Mouse (Mus musculus): ENCODE measurements around the gene Slc15a1. TPM values are rescaled to one million over a fixed set of nuclear protein-coding genes. Genes with fewer than 3 reads are reported as not detected.

Gene Slc15a1
- total and polyA plus RNA-seq, 2 experiments from 2014 or later = 0.04 TPM; not detected in 1

- Histone ChIP-seq H3K36me3 (replicated peaks; ENCODE audit: control insufficient read depth, insufficient read depth, low read length) (0 out of 2 replicates have a peak, but pooled peaks cover 3% of the 10 kb centered on the region), H3K9ac (replicated peaks; ENCODE audit: low read depth, low read length) (no peak overlapping the region), H3K27me3 (ENCODE audit: control insufficient read depth, insufficient read depth, low read length) (no peaks in the 10 kb centered on the region), H3K4me3 (ENCODE audit: low read depth, low read length) (no peak overlapping the region), H3K27ac (ENCODE audit: low read depth) (no peak overlapping the region), H3K4me2 (ENCODE audit: low read depth, low read length) (no peak overlapping the region), H3K4me1 (ENCODE audit: control insufficient read depth, insufficient read depth) (no peaks in the 10 kb centered on the region), H3K9me3 (replicated peaks; ENCODE audit: control insufficient read depth, low read length) (no peaks in the 10 kb centered on the region)
- TF ChIP-seq EP300 (IDR thresholded peaks at IDR 0.05; ENCODE audit: low read depth) = no peak
- TF ChIP-seq CTCF (IDR thresholded peaks at IDR 0.05; ENCODE audit: low read depth) = no peak
- ATAC-seq (ENCODE audit: insufficient read depth, low read depth) (no peak), DNase-seq (ENCODE audit: low spot score) (peak; percentile 6)
- WGBS = 69% methylated on average over 5 of the region's 5 CpGs
Observed at GRCm38 (mm10) chr14:121546621-121547020, 41.6 kb upstream of the Slc15a1 start.

- no peak for ATAC-seq (ENCODE audit: insufficient read depth, low read depth)
- TF ChIP-seq CTCF (IDR thresholded peaks at IDR 0.05; ENCODE audit: low read depth) (no peak), EP300 (IDR thresholded peaks at IDR 0.05; ENCODE audit: low read depth) (no peak)
- Histone ChIP-seq H3K4me2 (ENCODE audit: low read depth, low read length) (no peak overlapping the region), H3K27me3 (ENCODE audit: control insufficient read depth, insufficient read depth, low read length) (no peaks in the 10 kb centered on the region), H3K4me3 (ENCODE audit: low read depth, low read length) (no peak overlapping the region), H3K9me3 (replicated peaks; ENCODE audit: control insufficient read depth, low read length) (no peaks in the 10 kb centered on the region), H3K27ac (ENCODE audit: low read depth) (no peak overlapping the region), H3K4me1 (ENCODE audit: control insufficient read depth, insufficient read depth) (no peaks in the 10 kb centered on the region), H3K9ac (replicated peaks; ENCODE audit: low read depth, low read length) (no peak overlapping the region), H3K36me3 (replicated peaks; ENCODE audit: control insufficient read depth, insufficient read depth, low read length) (0 out of 2 replicates have a peak, but pooled peaks cover 3% of the 10 kb centered on the region)
- DNase-seq (ENCODE audit: low spot score) = no peak
- WGBS = 83% methylated on average over 14 of the region's 14 CpGs
Observed at GRCm38 (mm10) chr14:121545551-121546331, 40.7 kb upstream of the Slc15a1 start.

GRCm38 (mm10) chr14:121541262-121541661, 36.2 kb upstream of the Slc15a1 start:
- DNase-seq (ENCODE audit: low spot score) (no peak), ATAC-seq (ENCODE audit: insufficient read depth, low read depth) (no peak)
- WGBS = 43% methylated on average over 7 of the region's 7 CpGs
- no peak overlapping the region for H3K27ac ChIP-seq (ENCODE audit: low read depth)
- no peaks in the 10 kb centered on the region for H3K4me1 ChIP-seq (ENCODE audit: control insufficient read depth, insufficient read depth)
- H3K27me3 ChIP-seq (ENCODE audit: control insufficient read depth, insufficient read depth, low read length) = no peaks in the 10 kb centered on the region
- H3K4me2 ChIP-seq (ENCODE audit: low read depth, low read length) = no peak overlapping the region
- no peak overlapping the region for H3K4me3 ChIP-seq (ENCODE audit: low read depth, low read length)
- peaks cover 4% of the 10 kb centered on the region; the same call in 1 of the 2 replicates for H3K9me3 ChIP-seq (replicated peaks; ENCODE audit: control insufficient read depth, low read length)
- no peaks in the 10 kb centered on the region for H3K36me3 ChIP-seq (replicated peaks; ENCODE audit: control insufficient read depth, insufficient read depth, low read length)
- H3K9ac ChIP-seq (replicated peaks; ENCODE audit: low read depth, low read length) = no peak overlapping the region
- TF ChIP-seq EP300 (IDR thresholded peaks at IDR 0.05; ENCODE audit: low read depth) (no peak), CTCF (IDR thresholded peaks at IDR 0.05; ENCODE audit: low read depth) (no peak)

GRCm38 (mm10) chr14:121534501-121534900, 29.4 kb upstream of the Slc15a1 start:
- TF ChIP-seq EP300 (IDR thresholded peaks at IDR 0.05; ENCODE audit: low read depth) (no peak), CTCF (IDR thresholded peaks at IDR 0.05; ENCODE audit: low read depth) (no peak)
- Histone ChIP-seq H3K27me3 (ENCODE audit: control insufficient read depth, insufficient read depth, low read length) (no peaks in the 10 kb centered on the region), H3K36me3 (replicated peaks; ENCODE audit: control insufficient read depth, insufficient read depth, low read length) (no peaks in the 10 kb centered on the region), H3K4me2 (ENCODE audit: low read depth, low read length) (no peak overlapping the region), H3K9ac (replicated peaks; ENCODE audit: low read depth, low read length) (no peak overlapping the region), H3K27ac (ENCODE audit: low read depth) (no peak overlapping the region), H3K4me3 (ENCODE audit: low read depth, low read length) (no peak overlapping the region), H3K9me3 (replicated peaks; ENCODE audit: control insufficient read depth, low read length) (peaks cover 4% of the 10 kb centered on the region; the same call in 1 of the 2 replicates), H3K4me1 (ENCODE audit: control insufficient read depth, insufficient read depth) (no peaks in the 10 kb centered on the region)
- no peak for ATAC-seq (ENCODE audit: insufficient read depth, low read depth)
- no peak for DNase-seq (ENCODE audit: low spot score)
- WGBS = 80% methylated on average over 3 of the region's 3 CpGs

- WGBS = 80% methylated on average over 9 of the region's 9 CpGs
- TF ChIP-seq CTCF (IDR thresholded peaks at IDR 0.05; ENCODE audit: low read depth) = no peak
- no peak for TF ChIP-seq EP300 (IDR thresholded peaks at IDR 0.05; ENCODE audit: low read depth)
- no peak overlapping the region for H3K4me2 ChIP-seq (ENCODE audit: low read depth, low read length)
- H3K4me3 ChIP-seq (ENCODE audit: low read depth, low read length) = no peak overlapping the region
- H3K36me3 ChIP-seq (replicated peaks; ENCODE audit: control insufficient read depth, insufficient read depth, low read length) = no peaks in the 10 kb centered on the region
- no peak for ATAC-seq (ENCODE audit: insufficient read depth, low read depth)
- DNase-seq (ENCODE audit: low spot score) = no peak
- no peak overlapping the region for H3K27ac ChIP-seq (ENCODE audit: low read depth)
- H3K27me3 ChIP-seq (ENCODE audit: control insufficient read depth, insufficient read depth, low read length) = no peaks in the 10 kb centered on the region
- no peak overlapping the region for H3K9ac ChIP-seq (replicated peaks; ENCODE audit: low read depth, low read length)
- no peaks in the 10 kb centered on the region for H3K4me1 ChIP-seq (ENCODE audit: control insufficient read depth, insufficient read depth)
- H3K9me3 ChIP-seq (replicated peaks; ENCODE audit: control insufficient read depth, low read length) = no peaks in the 10 kb centered on the region
Observed at GRCm38 (mm10) chr14:121530853-121531252, 25.8 kb upstream of the Slc15a1 start.

All from heart, postnatal 0 days (tissue).